Mouse (Mus musculus) left cerebral cortex, postnatal 25 days (tissue): ENCODE data around the gene Zbtb20. TPM values are rescaled to one million over a fixed set of nuclear protein-coding genes. Genes with fewer than 3 reads are reported as not detected.
A peak's percentile ranks its signal among the peaks of the same experiment; 100 is the strongest.

Experiments used
- DNase-seq, 2 experiments: peaks; one replicate each; pipeline ENCODE4 v3.0.0; 2022; ENCODE audit warnings: low spot score in 2 of 2, mixed read lengths in 1 of 2
- intact Hi-C: fragments of 180-260 bp; cut with DNase I; formaldehyde crosslinking; loops from one replicate; pipeline ENCODE4 v1.15.1; 2025
- total RNA-seq, 2 experiments: library from RNA; stranded (reverse); gene quantifications; 2 replicates each; pipeline ENCODE4 v1.2.3; 2021

Zbtb20 gene
- total RNA-seq, 2 experiments from 2014 or later = 43.0 to 58.8 TPM

DNA sequence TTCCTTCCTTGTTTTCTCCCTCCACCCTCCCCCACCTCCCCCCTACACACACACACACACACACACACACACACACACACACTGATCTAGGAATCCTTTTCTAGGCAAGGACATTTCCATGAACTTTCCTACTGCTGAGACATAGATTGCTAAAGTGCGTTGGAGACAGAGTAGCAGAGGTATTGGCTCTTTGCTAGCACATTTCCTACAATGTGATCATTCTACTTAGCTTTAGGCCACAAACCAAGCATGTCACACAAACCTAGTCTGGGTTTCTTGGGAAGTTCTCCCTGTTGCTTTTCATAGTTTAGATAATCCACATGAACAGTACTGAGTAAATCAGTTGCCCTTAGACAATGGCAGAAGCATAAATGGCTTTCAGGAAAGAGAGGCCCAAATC lies 457.6 kb downstream of the Zbtb20 start:
- intact Hi-C loops = no loop called here
- DNase-seq = no peak

DNA sequence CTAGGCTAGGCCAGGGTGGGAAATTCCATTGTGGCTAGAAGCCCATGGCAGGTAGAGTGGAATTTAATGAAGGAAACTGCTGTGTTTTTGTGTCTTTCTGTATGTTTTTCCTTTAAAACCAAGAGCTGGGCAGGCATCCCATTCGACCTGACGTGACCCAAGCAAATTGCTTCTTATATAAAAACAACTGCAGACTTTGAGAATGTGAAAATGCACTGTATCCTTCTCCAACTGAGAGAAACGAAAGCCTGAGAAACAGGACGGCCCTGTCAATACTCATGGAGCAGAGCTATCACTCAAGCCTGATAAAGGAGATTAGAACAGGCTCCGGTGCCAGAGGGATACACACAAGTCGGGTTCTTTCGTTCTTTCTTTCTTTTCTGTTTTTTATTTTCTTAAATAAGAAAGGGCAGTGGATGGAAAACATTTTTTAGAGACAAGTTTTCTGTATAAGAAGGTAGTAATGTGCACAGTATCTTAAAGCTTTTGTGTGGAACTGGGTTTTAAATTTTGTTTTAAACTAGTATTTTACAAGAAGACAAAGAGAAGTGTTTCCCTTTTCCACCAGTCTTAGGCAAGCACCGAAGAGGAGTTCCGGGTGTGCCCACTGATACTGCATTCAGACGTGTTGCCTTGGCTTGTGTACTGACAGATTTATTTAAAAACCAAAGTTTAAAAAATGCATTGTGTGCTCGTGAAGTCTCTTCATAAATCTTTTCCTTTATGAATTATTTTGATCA lies 458.9 kb downstream of the Zbtb20 start:
- DNase-seq = peak in 1 of 2 experiments; percentile 32
- intact Hi-C loops = no loop called here

DNA sequence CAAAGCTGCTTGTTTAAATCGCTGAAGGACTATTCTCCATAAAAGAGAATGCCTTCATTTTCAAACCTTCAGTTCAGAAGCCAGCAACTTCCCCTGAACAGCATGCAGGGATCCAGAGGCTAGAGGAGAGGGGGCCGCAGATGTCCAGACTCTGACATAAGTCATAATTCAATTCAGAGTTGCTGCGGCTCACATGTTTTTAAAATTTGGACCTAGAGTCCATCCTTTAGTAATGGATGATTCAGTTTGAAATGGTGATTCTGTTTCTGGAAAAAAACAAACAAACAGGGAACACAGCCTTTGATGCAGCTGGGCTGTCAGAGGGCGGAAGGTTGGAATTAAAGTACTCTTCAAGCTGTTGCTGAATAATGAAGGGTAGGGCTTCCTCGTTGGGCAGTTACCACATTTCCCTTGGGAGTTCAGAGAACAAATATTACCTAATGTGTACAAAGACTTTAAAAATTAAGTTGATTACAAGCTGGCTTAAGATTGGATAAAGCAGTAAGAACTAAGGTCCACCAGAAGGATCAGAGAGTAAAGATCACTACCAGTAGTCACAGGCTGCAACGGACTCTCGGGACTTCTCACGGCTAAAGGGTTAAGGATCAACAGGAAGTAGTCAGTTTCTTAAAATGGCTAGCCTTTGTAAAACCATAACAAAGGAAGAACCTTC lies 459.6 kb downstream of the Zbtb20 start:
- intact Hi-C loops = no loop called here
- DNase-seq = peak in 1 of 2 experiments; percentile 5

DNA sequence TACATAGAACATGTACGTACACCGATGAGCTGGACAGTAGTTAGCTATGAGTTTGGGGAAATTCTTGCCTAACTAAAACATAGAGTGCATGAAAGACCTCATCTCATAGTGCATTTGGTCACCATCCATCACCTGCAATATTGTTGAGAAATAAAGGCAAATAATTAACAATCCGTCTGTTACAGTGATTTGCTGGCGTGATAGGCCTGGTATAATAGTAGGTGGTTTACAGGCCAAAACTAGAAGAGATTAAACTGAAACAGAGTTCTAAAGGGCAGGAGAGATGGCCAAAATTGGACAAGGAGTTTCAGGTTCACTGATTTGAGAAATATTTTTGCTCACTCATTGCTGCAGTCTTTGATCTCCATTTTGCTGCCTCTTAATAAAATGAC lies 460.1 kb downstream of the Zbtb20 start:
- intact Hi-C loops = no loop called here

DNA sequence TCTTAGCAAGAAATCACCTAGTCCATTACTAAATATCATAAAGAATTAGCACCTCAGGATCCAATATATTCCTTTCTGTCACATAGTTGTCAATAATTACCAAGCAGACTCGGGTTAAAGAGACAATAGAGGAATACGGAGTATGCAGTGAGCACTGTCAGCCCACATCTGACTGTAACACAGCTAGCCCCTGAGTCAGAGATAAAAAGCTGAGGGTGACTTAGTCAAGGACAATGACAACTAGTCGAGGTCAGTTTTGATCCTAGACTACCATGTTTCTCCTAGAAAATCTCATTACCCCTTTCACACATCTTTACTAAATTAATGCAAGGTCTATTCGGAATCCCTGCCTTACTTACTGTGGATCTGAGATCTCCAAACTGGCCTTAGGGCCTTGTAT lies 465.0 kb downstream of the Zbtb20 start:
- intact Hi-C loops = no loop called here
- no peak for DNase-seq

More for the DNA sequence above, 460.1 kb downstream of the Zbtb20 start:
- no peak for DNase-seq

DNA sequence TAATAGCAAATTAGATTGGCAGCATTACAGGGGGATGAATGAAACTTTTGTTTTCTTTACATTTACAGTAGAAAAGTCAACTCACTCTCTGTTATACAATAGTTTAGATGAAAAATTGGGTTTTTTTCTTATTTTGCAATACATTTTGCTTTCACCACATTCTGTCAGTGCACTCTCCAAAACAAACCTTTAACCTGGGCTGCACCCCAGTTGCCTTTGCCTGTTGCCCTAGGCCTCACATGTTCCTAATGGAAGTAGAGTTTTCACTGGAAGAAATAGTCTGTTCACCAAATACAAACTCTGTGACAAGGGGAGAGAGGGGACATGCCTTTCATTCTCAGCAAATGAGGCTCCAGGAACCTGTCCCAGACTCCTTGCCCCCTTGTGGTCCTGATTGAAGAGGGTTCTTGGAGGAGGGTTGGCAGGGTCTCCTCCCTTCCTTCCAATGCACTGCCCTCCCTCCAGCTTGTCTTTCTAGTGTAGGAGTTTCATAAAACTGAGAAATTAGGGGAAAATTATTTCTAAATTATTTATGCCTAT lies 466.3 kb downstream of the Zbtb20 start:
- intact Hi-C loops = no loop called here
- DNase-seq = no peak

DNA sequence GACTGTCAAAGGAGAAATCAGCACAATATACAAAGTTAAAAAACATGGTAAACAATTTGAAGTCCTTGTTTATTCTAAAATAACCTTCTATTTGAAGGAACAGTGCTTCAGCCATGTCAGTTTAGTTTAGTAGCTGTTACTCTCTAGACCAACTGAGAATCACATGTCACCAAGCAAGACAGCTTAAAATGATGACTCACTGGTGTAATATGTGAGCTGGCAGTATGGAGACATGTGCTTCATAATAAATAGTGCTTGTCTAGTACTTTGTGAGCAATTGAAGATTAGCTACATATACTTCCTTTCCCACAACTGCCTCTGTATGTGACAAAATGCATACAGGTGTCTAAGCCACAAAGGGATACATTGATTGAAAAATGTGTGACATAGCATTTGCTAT lies 470.4 kb downstream of the Zbtb20 start:
- DNase-seq = no peak
- intact Hi-C loops = no loop called here

DNA sequence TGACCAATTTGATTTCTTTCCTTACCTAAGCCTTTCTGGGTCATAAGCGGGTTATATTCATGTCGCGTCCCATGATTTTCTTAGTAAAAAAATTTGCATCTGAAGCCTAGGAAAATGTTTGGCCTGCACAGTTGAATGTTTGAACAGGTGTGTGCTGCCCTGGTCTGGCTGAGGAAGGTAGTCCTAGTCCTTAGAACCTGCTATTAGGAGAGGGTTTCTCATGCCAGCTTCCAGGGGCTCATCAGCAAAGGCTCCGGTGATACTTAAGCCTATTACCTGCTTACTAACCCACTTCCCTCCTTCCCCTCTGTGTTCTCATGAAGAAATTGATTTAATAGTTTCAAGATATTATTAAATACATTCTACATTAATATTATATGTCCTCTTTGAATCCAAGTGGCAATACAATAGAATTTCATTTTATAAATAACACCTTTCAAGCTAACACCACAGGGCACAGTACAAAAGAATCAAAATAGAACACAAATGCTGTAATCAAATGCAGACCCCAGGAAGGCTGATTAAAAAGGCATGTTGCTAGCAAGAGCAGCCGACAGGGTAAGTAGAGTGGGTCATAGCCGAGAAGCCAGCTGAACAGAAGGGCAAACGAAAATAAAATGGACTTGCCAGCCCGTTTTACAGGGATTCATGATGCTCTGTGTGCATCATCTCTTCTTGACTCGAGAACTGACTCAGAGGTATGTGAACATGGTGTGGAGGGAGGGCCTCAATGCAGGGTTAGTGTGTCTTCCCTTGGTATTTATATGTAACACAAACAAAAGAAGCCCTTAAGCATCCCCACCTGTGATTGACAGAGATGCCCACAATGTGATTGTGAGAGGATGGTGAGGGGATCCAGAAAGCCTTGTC lies 480.3 kb downstream of the Zbtb20 start:
- intact Hi-C loops = no loop called here
- DNase-seq = no peak

DNA sequence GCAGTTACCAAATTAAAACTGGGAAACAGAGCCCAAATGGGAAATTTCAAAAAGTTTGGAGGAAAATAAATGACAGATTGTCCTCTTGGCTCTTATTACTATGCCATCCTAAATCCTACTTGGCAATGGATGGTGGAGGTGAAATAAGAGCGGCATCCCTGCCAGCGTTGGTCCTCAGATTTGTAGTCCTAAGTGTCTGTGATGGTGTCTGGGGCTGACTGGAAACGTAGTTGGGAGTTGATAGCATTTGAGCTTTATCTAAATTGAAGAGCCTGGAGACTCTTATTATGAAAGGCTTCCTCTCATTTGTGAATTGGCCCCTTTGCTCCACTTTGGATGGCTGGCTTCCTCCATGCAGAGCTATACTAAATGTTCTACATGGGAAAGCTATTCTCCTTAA lies 483.9 kb downstream of the Zbtb20 start:
- intact Hi-C loops = no loop called here
- no peak for DNase-seq

DNA sequence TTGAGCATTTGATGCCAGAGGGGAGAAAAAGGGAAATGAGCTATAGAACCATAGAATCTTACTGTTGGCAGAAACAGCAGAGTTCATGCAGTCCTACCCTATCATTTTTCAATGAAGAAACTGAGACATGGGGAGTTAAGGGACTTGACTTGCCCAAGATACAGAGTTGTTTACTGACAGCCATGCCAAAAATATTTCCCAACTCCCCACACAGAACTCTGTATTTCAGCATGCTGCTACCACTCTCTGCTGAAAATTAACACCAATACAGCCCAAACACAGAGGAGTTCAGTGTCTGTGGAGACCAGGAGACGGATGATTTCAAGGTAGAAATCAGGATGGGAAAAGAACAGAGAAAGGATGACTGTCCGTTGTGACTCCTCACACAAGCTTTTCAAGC lies 484.4 kb downstream of the Zbtb20 start:
- intact Hi-C loops = no loop called here
- DNase-seq = no peak

DNA sequence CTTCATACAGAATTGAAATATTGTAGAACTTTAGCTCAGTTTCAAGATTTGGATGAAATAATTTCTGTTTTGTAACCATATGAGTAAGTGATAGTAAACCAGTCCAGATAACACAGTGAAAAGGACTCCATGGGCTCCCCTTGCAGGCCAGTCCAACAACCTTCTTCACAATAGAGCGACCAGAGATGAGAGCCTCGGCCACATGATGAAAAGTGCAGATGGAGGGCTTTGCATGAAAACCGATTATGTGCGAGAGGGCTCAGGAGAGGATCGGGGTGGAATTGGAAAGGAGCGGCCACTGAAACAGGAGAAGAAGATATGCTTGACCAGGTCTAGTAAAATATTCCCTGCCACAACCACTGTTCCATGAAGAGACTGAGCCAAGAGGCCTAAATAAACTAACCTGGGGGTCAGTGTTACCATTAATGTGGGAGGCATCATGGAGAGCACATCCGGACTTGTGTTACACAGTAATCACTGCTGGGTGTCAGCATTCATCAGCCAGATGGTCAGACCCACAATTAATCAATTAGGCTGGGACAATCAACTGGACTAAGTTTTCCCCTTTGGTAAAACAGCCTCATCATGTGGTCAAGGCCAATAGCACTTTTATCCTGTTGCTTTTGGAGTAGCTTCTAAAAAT lies 485.3 kb downstream of the Zbtb20 start:
- intact Hi-C loops = no loop called here
- DNase-seq = no peak

DNA sequence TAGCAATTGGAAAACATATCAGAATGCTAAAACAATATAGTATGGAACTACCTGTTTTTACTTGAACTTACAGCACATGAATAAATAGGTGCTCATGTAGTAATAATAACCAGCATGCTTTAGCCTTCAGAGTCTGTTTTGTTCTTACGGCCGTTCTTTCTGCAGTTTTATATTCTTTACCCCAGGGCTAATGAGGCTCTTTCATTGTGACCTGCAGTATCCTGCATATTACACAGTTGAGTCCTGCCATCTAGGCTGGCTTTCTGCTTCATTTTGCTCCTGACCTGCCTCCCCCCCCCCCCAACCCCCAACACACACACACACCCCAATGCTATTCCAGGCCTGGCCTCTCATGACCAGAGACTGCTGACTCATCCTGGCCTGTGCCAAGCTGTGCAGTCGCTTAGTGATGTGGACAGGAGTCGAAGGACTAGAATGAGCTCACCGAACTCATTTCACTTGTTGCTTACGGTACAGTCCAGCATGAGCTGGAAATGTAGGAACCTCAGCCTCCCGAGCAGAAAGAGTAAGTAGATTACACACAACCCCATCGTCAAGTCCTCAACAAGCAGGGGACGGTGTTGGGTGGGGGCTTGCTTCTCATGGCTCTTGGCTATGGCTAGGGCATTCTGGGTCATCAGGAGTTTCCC lies 487.1 kb downstream of the Zbtb20 start:
- intact Hi-C loops = no loop called here
- DNase-seq = peak in 1 of 2 experiments; percentile 8

DNA sequence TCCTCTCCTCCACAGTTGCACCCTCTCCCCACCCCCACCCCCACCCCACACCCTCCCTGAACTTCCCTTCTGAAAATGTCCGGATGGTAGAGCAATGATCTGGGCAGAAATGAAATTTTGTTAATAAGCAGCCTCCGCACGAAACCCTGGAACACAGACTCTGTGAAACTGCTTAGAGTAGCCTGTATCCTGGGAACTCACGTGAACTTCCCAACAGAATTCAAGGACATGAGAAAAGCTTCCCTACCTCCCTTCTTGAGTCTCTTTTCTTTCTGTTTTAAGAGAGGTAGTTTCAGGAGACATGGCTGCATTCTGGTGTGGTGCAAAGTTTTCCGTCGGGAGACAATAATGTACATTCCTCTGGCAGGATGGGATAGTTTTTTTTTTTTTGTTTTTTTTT lies 487.6 kb downstream of the Zbtb20 start:
- intact Hi-C loops = no loop called here
- DNase-seq = no peak

DNA sequence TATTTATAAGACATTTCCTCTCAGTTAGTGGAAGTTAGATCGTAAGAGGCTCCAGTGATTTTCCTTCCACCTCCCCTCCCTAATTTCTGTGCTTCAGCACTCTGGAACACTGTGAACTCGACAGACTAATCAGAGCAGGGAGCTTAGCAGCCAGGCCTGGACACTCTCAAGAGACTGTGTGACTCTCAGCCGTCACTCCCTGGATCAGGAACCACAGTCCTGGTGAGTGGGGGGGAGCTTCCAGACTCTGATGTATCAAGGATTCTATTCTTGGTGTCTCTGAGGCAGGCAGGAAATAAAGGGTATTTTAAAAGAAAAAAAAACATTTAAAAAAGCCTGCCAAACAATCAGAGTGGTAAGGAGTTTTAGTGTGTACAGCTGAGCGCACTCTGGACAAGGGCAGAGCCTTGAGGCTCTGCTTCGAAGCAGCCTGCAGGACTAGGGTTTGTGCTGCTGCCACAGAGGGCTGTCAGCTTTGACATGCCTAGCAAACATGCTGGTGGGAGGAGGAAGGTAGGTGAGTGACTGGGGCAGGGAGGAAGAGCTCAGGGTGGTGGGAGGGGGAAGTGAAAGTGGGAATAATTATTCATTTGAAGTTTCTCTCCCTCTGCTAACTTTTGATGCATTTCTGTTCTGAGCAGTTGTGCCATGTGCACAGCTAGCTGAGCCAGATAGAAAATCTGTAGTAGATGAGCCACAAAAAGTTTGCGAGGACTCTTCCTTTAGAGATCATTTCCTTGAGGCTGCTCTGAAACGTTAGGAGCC lies 488.3 kb downstream of the Zbtb20 start:
- intact Hi-C loops = no loop called here
- DNase-seq = peak; percentile 16 to 22

DNA sequence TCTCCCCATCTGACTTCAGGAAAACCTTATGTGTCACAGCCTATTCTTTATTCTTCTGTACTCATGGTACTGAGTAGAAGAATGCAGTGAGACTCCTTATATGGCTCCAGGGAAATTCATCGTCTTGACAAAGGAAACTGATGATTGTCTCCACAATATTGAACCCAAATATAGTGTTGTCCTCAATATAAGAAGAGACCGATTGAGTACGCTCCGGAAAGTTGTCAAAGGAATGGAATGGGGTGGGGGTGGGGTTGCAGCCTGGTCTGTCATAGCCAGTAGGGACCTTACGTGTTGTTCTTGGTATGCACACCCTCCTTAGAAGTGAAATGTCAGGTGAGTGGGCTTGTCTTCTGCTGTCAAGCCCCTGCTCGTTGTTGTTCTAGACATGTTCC lies 488.8 kb downstream of the Zbtb20 start:
- intact Hi-C loops = no loop called here
- DNase-seq = no peak

DNA sequence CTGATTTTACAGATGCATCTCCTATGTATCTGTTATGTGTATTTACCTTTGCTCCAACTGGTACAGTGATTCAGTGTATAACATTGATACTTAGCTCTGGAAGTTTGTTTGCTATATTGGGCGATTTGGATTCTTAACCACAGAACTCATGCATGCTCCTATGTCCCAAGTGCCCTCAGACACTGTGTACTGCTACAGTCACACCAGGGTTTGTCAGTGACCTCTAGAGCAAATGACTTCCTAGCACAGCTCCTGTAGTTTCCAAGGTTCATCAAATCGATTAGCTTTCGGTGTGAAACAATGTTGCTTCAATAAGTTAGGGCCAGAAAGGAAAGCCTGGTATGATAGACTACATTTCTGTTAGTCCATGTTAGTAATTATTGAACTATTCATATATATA lies 489.6 kb downstream of the Zbtb20 start:
- intact Hi-C loops = no loop called here

DNA sequence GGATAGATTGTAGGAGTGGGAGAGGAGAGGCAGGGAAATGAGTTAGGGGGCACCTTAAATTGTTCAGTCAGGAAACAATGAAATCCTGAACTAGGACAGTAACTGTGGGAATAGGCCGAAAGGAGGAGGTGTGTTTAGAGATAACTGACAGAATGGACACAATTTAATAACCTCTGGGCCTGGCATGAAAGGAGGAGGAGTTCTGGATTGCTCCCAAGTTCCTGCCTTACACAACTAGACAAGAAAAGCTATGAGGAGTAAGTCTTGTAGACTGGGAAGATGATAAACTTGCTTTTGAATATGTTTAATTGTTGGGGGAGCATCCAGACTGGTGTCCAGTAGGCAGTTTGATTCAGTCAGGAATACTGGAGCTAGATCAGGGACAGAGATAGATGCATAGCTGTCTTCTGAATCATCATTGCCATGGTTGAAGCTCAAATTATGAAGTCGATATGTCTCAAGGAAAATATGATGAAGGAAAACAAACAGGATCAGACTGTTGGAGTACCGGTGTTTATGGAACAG lies 494.9 kb downstream of the Zbtb20 start:
- DNase-seq = no peak
- intact Hi-C loops = no loop called here

More for the DNA sequence above, 489.6 kb downstream of the Zbtb20 start:
- DNase-seq = no peak

DNA sequence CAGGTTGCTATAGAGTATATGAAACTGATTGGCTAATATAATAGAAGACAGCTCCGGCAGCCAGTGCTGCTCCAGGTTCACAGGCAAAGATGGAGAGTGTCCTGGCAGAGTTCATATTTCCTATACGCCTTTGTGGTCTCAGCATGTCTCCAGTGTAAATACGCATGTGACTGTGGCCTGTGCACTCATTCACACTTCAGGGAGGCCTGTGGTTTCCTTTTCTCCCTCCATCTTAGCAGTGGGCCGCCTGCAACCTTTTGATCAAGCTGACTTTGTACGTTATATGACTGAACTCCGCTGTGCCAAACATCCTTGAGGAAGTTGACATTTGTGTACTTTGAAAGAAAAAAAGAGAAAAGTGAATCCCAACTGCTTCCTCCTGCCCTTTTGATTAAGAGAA lies 501.1 kb downstream of the Zbtb20 start:
- intact Hi-C loops = no loop called here

More for the DNA sequence above, 501.1 kb downstream of the Zbtb20 start:
- DNase-seq = no peak
